Mouse (Mus musculus) spleen, adult 2 months (tissue): ENCODE measurements at regions not wholly inside any gene's neighbourhood (a gene's known extent, or its start where the extent isn't known, plus 50 kb on each side); places are given as distances from the start of the nearest gene placed in this dataset.

Source experiments
- CTCF ChIP-seq: fragments of 200-500 bp; IDR thresholded peaks from 2 replicates; pipeline ENCODE4 v1.5.1; 2011; ENCODE audit warnings: mild to moderate bottlenecking, inconsistent platforms; ENCODE audit not compliant: insufficient read depth, insufficient read length, insufficient replicate concordance; ENCODE audit errors: extremely low read depth
- POLR2A ChIP-seq: fragments of 200-500 bp; IDR thresholded peaks from 2 replicates; pipeline ENCODE4 v1.6.1; 2011; ENCODE audit warnings: low read depth, low read length, inconsistent platforms

DNA sequence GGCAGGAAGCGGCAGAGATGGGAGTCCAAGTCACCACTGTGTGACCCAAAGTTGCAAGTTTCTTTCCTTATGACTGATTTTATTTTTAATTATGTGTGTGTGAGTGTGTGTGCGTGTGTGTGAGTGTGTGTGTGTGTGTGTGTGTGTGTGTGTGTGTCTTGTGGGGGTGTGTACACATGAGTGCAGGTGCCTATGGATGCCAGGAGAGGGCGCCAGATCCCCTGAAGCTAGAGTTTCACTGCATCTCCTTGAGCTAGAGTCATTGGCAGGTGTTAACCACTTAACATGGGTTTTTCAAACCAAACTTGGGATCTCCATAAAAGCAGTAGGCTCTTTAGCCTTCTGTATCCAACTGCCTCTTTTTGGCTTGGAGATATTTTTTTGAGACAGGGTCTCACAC lies 156.2 kb upstream of the Sdk2 start:
- TF ChIP-seq POLR2A = no peak
- no peak for TF ChIP-seq CTCF
